Mouse (Mus musculus) gastrocnemius, adult 2 months (tissue): ENCODE measurements around the gene Pfkfb3. TPM values are rescaled to one million over a fixed set of nuclear protein-coding genes. Genes with fewer than 3 reads are reported as not detected.

ENCODE experiments used
- DNase-seq: peaks from one replicate; pipeline ENCODE4 v3.0.0; 2022
- H3K27ac ChIP-seq: fragments of 200-600 bp; 2 replicates; pipeline ENCODE4 v1.8.1; 2022; ENCODE audit warnings: mild to moderate bottlenecking
- H3K4me3 ChIP-seq: fragments of 200-600 bp; 2 replicates; pipeline ENCODE4 v1.8.1; 2022; ENCODE audit warnings: mild to moderate bottlenecking, moderate library complexity
- CTCF ChIP-seq: fragments of 200-600 bp; IDR thresholded peaks from 2 replicates; pipeline ENCODE4 v1.8.1; 2022; ENCODE audit warnings: antibody characterized with exemption, mild to moderate bottlenecking, moderate library complexity
- intact Hi-C: fragments of 180-260 bp; cut with DNase I; formaldehyde crosslinking; loops from one replicate; pipeline ENCODE4 v1.15.1; 2025
- total RNA-seq, 2 experiments: library from RNA; stranded (reverse); gene quantifications; 2 replicates each; pipeline ENCODE4 v1.2.3; 2021

Gene Pfkfb3
- total RNA-seq, 2 experiments from 2014 or later = 84.9 to 302 TPM

- intact Hi-C loops = no loop called here
- no peak for TF ChIP-seq CTCF
- no peak overlapping the region for H3K27ac ChIP-seq
- DNase-seq = no peak
- H3K4me3 ChIP-seq = no peak overlapping the region
Measured at GRCm38 (mm10) chr2:11436353-11436752, 117.5 kb downstream of the Pfkfb3 start.

DNA sequence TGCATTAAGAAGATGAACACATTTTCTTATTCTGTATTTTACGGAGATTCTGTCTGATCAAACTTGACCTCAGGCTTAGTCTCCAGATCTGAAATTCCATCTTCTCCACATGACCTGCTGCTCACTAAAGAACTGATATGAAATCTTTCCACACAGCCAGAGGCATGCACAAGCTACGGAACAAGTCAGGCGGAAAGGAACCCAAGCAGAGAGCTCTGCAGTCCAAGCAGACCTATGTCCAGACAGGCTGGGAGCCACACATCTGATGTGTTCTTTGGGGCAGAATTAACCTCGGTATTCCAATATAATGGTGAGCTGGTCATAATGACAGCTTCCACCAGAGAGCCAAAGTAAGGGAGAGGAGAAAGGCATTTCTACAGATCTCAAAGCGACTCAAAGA lies 120.5 kb downstream of the Pfkfb3 start:
- TF ChIP-seq CTCF = no peak
- no peak overlapping the region for H3K4me3 ChIP-seq
- intact Hi-C loops = loop anchor here (5.0 kb wide), 1 partner anchor 41 kb away; no protein-coding TSS in a partner anchor
- no peak overlapping the region for H3K27ac ChIP-seq
- no peak for DNase-seq

- H3K4me3 ChIP-seq = no peak overlapping the region
- peak overlapping the region; percentile 66 for H3K27ac ChIP-seq
- intact Hi-C loops = no loop called here
- no peak for TF ChIP-seq CTCF
- DNase-seq = peak; percentile 79
Measured at GRCm38 (mm10) chr2:11429538-11429937, 124.3 kb downstream of the Pfkfb3 start.

- no peak overlapping the region for H3K27ac ChIP-seq
- intact Hi-C loops = no loop called here
- no peak for TF ChIP-seq CTCF
- no peak overlapping the region for H3K4me3 ChIP-seq
- DNase-seq = no peak
Measured at GRCm38 (mm10) chr2:11428621-11429020, 125.3 kb downstream of the Pfkfb3 start.

DNA sequence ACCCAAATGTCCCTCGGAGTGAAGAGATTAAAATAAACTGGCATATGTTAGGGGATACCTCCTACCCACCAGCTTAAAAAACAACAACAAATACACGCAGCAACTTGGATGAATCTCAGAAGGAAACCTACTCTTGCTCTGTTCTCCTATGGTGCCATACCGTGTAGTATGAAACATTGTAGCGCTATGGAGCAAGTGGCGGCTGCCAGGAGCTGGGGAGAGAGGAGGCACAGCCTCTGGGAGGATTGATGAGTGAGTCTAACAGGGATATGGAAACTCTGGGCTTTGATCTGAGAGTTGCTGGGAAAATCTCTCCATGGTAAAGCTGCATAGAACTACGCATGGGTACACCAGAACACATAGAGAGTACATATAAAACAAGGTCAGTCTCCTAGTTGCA lies 126.3 kb downstream of the Pfkfb3 start:
- no peak for TF ChIP-seq CTCF
- intact Hi-C loops = no loop called here
- no peak for DNase-seq
- Histone ChIP-seq H3K4me3 (no peak overlapping the region), H3K27ac (no peak overlapping the region)

DNA sequence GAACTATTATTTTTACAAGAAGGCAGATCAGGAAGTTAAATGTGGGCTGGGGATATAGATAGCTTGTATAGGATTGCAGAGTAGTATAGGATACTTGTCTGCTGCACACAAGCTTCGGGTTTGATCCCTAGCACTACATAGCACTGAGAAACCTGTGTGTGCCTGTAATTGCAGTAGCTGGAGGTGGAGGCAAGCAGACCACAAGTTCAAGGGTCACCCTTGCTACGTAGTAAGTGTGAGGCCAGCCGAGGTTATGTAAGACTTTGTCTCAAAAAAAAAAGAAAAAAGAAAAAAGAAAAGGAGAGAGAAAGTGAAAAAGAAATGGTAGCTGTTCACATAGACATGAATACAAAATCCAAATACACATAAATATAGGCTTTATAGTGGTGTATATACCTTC lies 127.5 kb downstream of the Pfkfb3 start:
- Histone ChIP-seq H3K27ac (peak overlapping the region; percentile 44; the same call in 1 of the 2 replicates), H3K4me3 (no peak overlapping the region)
- no peak for TF ChIP-seq CTCF
- DNase-seq = no peak
- intact Hi-C loops = no loop called here

GRCm38 (mm10) chr2:11425421-11426131 lies 128.3 kb downstream of the Pfkfb3 start:
- H3K4me3 ChIP-seq = no peak overlapping the region
- intact Hi-C loops = no loop called here
- TF ChIP-seq CTCF = no peak
- peak overlapping the region; percentile 44; the same call in 1 of the 2 replicates for H3K27ac ChIP-seq
- DNase-seq = peak; percentile 62

DNA sequence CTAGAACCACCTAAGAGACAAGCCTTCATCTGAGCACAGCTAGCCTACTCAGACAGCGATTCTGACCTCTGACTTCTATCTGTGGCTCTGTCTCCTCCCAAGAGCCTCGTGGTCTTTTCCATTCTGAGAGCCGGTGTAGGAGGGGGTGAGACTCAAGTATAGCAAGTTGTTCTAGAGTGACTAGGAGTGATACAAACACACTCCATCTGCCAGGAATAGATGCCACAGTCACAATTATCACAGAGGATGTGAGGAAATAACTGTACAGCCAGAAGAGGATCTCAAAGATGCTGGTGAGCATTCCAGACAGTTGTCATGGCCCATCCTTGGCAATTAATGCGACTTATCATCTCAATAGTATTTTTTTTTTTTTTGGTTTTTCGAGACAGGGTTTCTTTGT lies 129.6 kb downstream of the Pfkfb3 start:
- intact Hi-C loops = no loop called here
- DNase-seq = no peak

GRCm38 (mm10) chr2:11423421-11423820 lies 130.5 kb downstream of the Pfkfb3 start:
- no peak overlapping the region for H3K27ac ChIP-seq
- intact Hi-C loops = no loop called here
- TF ChIP-seq CTCF = no peak
- no peak overlapping the region for H3K4me3 ChIP-seq
- no peak for DNase-seq

More for the DNA sequence above, 129.6 kb downstream of the Pfkfb3 start:
- TF ChIP-seq CTCF = no peak
- H3K27ac ChIP-seq = no peak overlapping the region
- H3K4me3 ChIP-seq = no peak overlapping the region

DNA sequence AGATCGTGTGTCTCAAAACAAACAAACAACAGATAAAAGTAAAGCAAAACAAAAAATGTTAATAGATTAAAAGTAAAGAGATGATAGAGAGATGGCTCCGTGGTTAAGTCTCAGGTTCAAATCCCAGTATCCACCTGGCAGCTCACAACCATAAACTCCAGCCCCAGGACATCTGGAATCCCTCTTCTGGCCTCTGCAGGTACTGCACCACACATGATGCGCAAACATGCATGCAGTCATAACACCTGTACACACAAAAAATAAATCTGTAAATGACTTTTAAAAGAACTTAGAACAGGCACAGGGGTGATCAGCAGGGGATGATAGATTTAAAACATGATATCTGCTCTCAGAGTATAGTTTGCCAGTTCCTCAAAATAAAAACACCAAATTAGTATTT lies 131.5 kb downstream of the Pfkfb3 start:
- peak; percentile 42 for TF ChIP-seq CTCF
- intact Hi-C loops = no loop called here
- no peak overlapping the region for H3K4me3 ChIP-seq

More for the DNA sequence above, 131.5 kb downstream of the Pfkfb3 start:
- DNase-seq = no peak
- no peak overlapping the region for H3K27ac ChIP-seq

Other genes with a start within 250 kb of the Pfkfb3 start
- gene Rbm17, start 50.1 kb upstream of the Pfkfb3 start, total RNA-seq = 10 to 100 TPM; 54.2 to 56.2 TPM
- not detected for gene Gm17490, start 72.2 kb upstream of the Pfkfb3 start, total RNA-seq
- gene Il2ra, start 88.7 kb upstream of the Pfkfb3 start, total RNA-seq = under 1 TPM; 0.45 to 0.92 TPM
- gene Il15ra, start 151.2 kb upstream of the Pfkfb3 start, total RNA-seq = 10 to 100 TPM; 29.8 to 38.6 TPM
- gene Fbh1, start 223.5 kb upstream of the Pfkfb3 start, total RNA-seq = 10 to 100 TPM; 24.1 to 32.5 TPM
- 10 to 100 TPM; 20.8 to 26.3 TPM for gene Ankrd16, start 223.8 kb upstream of the Pfkfb3 start, total RNA-seq